Mouse (Mus musculus): ENCODE measurements around the gene Cyb5r1. TPM values are rescaled to one million over a fixed set of nuclear protein-coding genes. Genes with fewer than 3 reads are reported as not detected.

The Cyb5r1 gene
- total RNA-seq (2015) (45.6 and 45.9 TPM in 2 replicates), total RNA-seq (2017) (22.2 and 25.3 TPM in 2 replicates)

DNA sequence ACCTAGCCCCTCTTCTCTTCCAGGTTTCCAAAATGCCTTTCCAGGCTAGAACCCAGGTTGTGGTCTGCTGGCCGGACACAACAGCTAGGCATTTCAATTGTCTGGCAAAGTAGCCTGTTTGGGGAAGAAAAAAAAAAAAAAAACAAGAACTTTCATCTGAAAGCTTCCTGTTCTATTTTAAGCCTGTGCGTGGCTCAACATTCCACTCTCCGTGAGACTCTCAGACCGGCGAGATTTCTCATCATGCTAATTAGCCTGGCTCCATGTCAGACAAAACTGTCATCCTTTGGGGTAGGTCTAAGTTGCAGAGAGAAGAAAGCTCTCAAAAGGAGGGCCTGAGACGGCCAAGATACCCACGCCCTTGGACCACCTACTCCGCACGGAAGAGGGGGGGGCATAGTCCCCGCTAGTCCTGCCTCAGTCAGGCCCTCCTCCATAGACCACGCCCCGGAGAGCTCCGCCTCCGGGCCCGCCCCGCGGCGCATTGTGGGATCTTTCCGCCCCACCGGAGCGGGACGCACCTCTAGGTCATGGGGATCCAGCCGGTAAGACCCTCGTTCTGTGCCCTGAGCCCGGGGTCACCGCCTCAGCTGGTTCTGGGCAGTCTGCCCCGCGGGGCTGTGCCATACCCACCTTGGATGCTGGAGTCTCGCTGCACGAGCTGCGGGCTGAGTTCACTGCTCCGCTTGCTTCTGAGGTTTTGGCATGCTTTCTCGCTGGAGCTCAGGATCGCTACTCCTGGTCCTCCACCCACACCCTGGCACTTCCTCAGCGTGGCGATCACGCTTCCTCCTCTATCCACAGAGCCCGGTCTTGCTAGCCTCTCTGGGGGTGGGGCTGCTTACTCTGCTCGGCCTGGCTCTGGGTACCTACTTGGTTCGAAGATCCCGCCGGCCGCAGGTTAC, at the start of gene Cyb5r1:
Cyb5r1 (plus strand) TSS at position 51 of the 905 bp plus-strand sequence.
- peak; percentile 98 for ATAC-seq (replicated peaks; ENCODE audit: poor library complexity)

DNA sequence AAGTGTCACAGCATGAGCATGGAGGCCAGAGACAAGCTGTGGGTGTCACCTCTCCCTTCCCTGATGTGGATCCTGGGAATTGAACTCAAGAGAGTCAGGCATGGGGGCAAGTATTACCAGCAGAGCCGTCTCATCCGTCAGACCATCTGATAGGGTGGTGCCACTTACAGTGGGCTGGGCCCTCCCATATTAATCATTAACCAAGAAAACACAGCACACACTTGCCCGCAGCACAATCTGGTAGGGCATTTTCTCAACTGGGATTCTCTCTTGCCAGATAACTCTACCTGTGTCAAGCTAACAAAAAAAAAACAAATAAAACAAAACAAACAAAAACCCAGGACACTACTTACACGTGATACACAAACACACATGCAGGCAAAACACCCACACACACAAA, 47.9 kb upstream of the Cyb5r1 start:
- ATAC-seq (replicated peaks; ENCODE audit: poor library complexity), result no peak

- ATAC-seq (replicated peaks; ENCODE audit: poor library complexity), result no peak
Measured at GRCm38 (mm10) chr1:134360656-134361055, 44.7 kb upstream of the Cyb5r1 start.

DNA sequence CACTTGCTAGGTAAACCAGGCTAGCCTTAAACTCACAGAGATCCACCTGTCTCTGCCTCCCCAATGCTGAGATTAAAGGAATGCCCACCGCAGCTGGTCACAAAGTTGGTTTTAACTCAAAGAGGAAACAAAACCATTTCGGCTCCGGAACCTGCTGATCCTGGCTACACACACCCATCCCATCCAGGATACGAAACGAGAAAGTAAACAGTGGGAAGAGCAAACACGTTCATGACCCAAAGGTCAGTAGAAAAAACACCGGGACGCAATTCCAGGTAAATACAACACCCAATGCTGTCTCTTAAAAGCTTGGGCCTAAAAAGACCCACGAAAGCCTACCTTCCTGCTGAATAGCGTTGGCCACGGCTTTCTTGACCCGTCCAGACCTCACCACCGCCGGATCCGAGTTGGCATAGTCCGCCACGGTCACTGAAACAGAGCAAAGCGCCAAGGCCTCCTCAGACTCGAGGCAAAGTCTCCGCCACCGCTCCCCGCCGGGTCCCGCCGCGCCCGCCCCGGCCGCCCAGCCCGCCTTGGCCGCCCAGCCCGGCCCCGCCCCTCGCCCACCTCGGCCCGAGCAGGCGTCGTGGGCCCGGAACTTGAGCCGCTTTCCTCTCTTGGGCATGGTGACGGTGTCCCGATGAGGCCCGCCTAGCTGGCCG, 44.0 kb upstream of the Cyb5r1 start:
- peak; percentile 15; the same call in 1 of the 2 replicates for ATAC-seq (replicated peaks; ENCODE audit: poor library complexity)

DNA sequence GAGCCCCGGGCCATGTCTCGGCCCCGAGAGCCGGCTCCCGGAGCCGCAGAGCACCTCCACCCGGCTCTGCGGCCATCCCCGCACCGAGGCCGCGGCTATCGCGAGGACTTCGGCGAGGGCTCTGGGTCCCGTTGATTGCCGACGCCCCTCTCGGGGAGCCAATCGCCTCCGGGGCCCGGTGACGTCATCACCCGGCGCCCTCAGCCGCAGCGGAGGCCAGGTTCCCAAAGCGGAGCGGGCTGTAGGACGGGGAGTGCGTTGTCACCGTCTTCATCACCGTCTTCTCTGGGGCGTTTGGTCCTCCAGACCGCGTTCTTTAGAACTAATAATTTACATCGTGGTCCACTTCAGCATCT, 43.5 kb upstream of the Cyb5r1 start, which contains the start of gene Tmem183a:
Tmem183a (minus strand) TSS at position 123 of the 356 bp plus-strand sequence.
- peak; percentile 100 for ATAC-seq (replicated peaks; ENCODE audit: poor library complexity)

GRCm38 (mm10) chr1:134363194-134363593, 42.2 kb upstream of the Cyb5r1 start:
- no peak for ATAC-seq (replicated peaks; ENCODE audit: poor library complexity)

DNA sequence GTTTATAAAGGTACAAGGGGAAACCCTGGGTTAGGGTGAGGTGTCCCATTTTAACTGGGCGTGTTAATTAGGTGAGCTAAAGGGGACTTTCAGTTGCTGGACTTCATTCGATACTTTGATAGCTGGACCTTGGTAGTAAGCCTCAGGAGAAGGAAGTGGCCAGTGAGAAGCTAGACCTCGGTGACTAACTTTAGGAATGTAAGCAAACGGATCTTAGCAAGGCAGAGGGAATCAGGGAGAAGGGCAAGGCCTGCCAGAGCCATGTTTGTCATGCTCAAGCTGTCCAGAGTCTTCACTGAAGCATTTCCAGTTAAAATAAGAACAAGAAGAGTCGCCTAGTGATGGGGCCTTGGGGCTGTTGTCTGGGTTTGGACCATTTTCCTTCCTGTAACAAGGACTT, 39.9 kb upstream of the Cyb5r1 start:
- ATAC-seq (replicated peaks; ENCODE audit: poor library complexity), result no peak

DNA sequence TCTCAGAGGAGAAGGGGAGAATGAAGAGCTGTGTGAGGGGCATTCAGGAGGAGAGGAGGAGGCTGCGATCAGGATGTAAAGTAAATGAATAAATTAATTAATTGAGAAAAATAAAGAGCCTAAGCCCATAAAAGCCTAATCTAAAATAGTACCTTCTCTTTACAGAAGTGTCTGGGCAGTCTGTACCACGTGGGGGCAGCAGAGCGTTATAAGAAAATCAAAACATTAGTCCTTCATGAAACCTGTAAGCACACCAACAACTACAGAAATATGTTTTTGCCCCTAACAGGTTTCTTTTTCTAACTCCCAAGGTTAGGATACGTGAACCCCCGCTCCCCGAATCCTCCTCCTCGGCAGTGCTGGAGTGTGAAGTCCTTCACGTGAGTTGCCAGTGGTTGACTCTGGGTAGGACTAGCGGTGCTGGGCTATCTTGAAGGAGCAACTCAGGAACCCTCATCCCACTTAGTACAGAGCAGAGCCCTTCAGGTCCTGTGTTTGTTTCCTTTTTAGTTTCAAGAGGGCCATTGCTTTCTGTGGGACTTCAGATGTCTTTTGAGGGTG, 36.5 kb upstream of the Cyb5r1 start:
- peak; percentile 79 for ATAC-seq (replicated peaks; ENCODE audit: poor library complexity)

GRCm38 (mm10) chr1:134374124-134374523, 31.2 kb upstream of the Cyb5r1 start:
- no peak for ATAC-seq (replicated peaks; ENCODE audit: poor library complexity)

DNA sequence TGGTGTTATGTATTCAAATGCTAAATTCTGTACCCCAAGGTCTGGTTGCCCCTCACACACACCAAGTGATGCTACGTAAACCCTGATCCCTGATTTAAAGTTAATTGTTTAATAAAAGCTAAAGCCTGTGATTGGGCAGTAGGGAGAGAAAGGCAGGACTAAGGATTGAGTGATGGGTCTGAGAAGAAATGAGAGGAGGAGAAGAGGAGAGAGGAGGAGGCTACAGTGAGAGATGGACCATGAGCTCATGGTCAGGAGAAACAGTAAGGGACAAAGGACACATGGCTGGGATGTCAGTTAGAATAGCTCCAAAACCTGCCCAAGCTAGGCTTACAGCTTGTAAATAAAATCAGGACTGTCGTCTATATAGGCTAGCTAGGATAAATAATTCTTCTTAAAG, 24.3 kb upstream of the Cyb5r1 start:
- no peak for ATAC-seq (replicated peaks; ENCODE audit: poor library complexity)

DNA sequence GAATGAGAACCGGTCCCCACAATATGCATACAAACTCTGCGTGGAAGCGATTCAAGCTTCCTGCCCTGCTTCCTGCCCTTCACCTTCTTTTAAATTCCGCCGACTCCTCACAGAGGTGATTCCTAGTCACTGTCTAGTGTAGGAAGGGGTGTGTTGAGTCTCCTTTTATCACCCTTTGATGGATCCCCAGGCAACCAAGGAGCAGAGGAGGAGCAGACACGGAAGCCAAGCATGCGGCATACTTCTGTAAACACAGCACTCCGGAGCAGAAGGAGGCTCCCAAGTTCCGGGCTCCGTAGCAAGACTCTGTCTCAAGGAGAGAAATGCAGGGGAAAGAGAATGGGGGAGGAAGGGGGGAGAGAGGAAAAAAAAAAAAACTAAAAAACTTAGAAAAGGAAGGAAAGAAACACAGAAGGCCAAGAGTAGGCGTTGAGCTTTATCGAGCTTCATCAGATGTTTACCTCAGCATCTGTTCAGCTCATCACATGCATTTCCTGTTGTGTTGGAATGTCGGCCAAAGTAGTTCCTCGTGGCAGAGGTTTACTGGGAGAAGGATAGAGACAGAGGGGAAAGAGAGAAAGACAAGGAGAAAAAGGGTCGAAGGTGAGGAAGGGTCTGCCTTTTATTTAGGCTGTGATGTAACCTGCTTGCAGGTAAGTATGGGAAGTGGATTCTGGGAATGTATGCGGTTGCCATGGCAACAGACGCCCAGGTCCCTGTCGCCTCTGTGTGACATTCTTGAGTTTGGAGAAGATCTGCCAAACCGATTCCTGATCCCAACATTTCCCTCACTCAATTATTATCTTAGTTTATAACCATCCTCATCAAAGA, 23.3 kb upstream of the Cyb5r1 start:
- 0 out of 2 replicates have a peak, but pooled peaks have one; percentile 17 for ATAC-seq (replicated peaks; ENCODE audit: poor library complexity)

- ATAC-seq (replicated peaks; ENCODE audit: poor library complexity), result no peak
Measured at GRCm38 (mm10) chr1:134384581-134384980, 20.8 kb upstream of the Cyb5r1 start.

- no peak for ATAC-seq (replicated peaks; ENCODE audit: poor library complexity)
Measured at GRCm38 (mm10) chr1:134385176-134385575, 20.2 kb upstream of the Cyb5r1 start.

- no peak for ATAC-seq (replicated peaks; ENCODE audit: poor library complexity)
Measured at GRCm38 (mm10) chr1:134385666-134386065, 19.7 kb upstream of the Cyb5r1 start, which contains the start of gene 4933406M09Rik. Gene 4933406M09Rik (plus strand): TSS chr1:134385940.

- ATAC-seq (replicated peaks; ENCODE audit: poor library complexity), result no peak
Measured at GRCm38 (mm10) chr1:134393827-134394226, 11.5 kb upstream of the Cyb5r1 start.

GRCm38 (mm10) chr1:134398210-134398609, 7.1 kb upstream of the Cyb5r1 start:
- no peak for ATAC-seq (replicated peaks; ENCODE audit: poor library complexity)

DNA sequence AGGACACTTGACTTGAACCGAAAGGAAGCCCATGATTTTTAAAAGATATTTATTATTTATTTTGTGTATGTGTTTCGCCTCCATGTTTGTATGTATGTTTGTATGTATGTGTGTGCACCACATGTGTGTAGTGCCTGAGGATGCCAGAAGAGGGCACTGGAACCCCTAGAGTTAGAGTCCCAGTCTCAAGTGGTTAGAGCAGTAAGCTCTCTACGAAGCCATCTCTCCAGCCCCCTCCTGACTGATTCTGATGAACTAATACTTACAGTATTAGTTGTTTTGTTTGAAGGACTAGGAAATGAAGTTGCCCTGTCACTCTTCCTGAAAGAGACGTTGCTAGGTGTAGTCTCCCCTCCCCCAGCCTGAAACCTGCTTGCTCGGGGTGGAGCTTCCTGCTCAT, 5.6 kb upstream of the Cyb5r1 start:
- ATAC-seq (replicated peaks; ENCODE audit: poor library complexity), result no peak

DNA sequence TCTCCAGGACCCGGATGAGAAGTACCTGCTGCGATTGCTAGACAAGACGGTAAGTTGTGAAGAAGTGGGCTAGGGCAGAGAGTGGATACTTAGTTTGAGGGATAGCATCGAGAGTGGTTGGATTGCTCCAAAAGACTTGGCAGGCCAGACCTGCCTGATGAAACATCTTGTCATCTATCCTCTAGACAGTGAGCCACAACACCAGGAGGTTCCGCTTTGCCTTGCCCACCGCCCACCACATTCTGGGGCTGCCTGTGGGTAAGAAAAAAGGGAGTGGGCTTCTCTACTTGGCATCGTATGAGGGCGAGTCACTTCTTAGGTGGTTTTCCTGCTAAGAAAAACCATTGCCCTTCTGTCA, 1.0 kb downstream of the Cyb5r1 start:
- ATAC-seq (replicated peaks; ENCODE audit: poor library complexity), result peak; percentile 29

DNA sequence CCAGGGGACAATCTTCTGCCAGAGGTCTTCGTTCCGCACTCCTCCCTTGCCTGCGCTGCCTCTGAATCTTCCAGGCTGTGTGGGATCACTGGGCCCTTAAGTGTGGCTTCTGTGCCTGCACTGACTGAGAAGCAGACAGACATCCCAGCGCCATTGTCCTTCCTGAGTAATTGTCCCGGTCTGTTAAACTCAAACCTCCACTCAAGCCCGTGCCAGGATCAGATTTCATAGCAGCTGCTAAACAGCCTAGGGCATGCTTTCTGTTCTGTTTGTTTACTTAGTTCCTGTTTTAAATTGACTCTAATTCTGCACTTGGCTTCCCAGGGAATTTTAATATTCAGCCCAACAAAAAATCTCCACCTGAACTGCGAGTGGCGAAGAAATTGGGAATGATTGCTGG, 2.7 kb downstream of the Cyb5r1 start:
- ATAC-seq (replicated peaks; ENCODE audit: poor library complexity), result no peak

- ATAC-seq (replicated peaks; ENCODE audit: poor library complexity), result no peak
Measured at GRCm38 (mm10) chr1:134411706-134412629, 6.6 kb downstream of the Cyb5r1 start.

All from megakaryocyte progenitor cell, adult 5-6 weeks (primary cell).